Mouse (Mus musculus): Measurements from ENCODE around the gene Slc52a3.

DNA sequence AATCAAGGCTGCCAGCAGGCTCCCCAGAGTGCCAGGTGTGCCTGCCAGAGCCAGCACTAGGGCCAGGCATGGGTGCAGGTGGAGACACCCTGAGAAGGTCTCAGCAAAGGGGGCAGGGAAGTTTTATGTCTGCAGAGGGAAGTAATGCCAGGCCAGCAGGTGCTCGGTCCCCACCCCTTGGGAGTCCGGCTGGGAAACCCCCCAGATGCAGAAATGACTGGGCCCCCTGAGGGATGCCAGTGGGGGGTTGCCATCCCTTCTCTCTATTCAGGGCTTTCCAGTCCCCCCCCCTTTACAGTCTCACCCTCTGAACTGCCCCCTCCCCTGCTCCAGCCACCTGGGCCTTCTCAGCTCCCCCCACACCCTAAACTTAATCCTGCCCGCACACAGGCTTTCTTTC lies 55.7 kb downstream of the Slc52a3 start:
- TF ChIP-seq CTCF (IDR thresholded peaks at IDR 0.05; ENCODE audit: low read depth) (no peak), EP300 (IDR thresholded peaks at IDR 0.05; ENCODE audit: low read depth) (no peak)
